Mouse (Mus musculus): Measurements from ENCODE around the gene Cdh13. TPM values are rescaled to one million over a fixed set of nuclear protein-coding genes. Genes with fewer than 3 reads are reported as not detected.

Gene Cdh13
- polyA plus RNA-seq (2015; fragmentation: Nextera tagmentation; extraction: Ambion mirVana), result 36.1 and 49.5 TPM in 2 replicates

DNA sequence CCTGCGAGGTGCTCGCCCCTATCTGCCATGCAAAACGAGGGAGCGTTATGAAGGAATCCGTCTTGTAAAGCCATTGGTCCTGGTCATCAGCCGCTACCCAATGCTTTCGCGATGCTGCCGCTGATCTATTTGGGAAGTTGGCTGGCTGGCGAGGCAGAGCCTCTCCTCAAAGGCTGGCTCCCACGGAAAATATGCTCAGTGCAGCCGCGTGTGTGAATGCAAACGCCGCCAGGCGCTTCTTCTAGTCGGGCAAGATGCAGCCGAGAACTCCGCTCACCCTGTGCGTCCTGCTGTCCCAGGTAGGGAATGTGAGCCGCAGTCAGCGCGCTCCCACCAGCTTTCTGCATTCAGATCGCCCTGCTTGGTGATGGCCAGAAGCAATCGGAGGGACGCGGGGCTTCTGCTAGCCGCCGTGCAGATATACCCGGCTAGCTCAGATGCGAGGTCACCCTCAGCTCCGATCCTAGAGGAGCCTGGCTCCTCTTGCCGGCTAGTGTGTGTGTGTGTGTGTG is at the start of gene Cdh13:
Gene Cdh13, plus strand, starts transcription at position 134 of the 512 bp plus-strand sequence.
- Histone ChIP-seq H3K9ac (peak within 1 kb of the TSS; percentile 70), H3K27me3 (peaks cover 28% of the 10 kb centered on the region)

DNA sequence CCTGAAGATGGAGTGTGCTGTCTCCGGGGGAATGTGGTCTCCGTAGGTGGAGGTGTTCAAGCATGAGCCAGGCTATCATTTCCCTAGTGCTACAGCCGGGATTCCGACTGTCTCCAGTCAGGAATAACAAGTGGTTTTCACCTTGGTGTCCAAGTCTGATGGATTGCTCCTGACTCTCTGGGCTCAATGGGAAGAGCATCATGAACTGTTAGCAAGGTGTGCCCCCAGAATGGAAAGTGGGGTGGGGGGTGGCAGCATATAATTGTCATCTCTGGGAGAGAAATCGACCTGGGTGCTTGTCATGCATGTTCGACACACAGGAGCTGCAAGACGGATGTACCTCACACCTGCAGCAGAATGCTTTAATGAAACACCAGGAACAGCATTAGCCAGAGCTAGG is 47.9 kb upstream of the Cdh13 start:
- Histone ChIP-seq H3K36me3 (ENCODE audit: poor library complexity, severe bottlenecking) (no peaks in the 10 kb centered on the region), H3K4me1 (no peaks in the 10 kb centered on the region), H3K9ac (no peak overlapping the region), H3K27ac (no peak overlapping the region), H3K4me3 (no peak overlapping the region), H3K4me2 (no peak overlapping the region), H3K27me3 (no peaks in the 10 kb centered on the region), H3K9me3 (replicated peaks) (no peaks in the 10 kb centered on the region)
- WGBS, result 92% methylated on average over 7 of the region's 7 CpGs
- ATAC-seq, result no peak

More for the DNA sequence above, at the start of gene Cdh13:
- WGBS, result under 1% methylated on average over 33 of the region's 33 CpGs
- peak within 1 kb of the TSS; percentile 45 for H3K27ac ChIP-seq
- peaks cover 26% of the 10 kb centered on the region for H3K4me1 ChIP-seq
- ATAC-seq, result peak; percentile 62
- peak within 1 kb of the TSS; percentile 83 for H3K4me2 ChIP-seq
- H3K36me3 ChIP-seq (ENCODE audit: poor library complexity, severe bottlenecking), result no peaks in the 10 kb centered on the region
- no peaks in the 10 kb centered on the region for H3K9me3 ChIP-seq (replicated peaks)
- H3K4me3 ChIP-seq, result peak within 1 kb of the TSS; percentile 53

DNA sequence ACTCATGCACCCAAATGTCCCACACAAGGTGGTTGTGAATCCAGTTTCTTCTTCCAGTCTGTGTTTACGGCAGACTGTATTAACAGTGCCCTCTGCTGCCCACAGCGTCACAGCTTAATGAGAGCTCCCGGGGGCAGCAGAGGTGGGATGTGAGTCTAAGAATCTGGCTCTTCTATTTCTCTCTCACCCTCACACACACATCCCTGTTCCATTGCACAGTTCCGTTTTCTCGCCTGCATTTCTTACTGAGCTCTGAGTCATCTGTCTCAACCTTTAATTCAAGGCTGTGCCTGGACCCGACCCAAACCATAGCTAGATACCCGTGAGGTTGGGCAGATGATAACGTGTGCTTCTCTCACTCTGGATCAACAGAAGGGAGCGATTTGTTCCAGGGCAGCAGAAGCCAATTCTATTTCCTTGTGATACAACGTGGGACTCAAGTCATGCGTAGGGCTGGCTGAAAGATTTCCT is 46.3 kb upstream of the Cdh13 start:
- WGBS, result 65% methylated on average over 11 of the region's 11 CpGs
- Histone ChIP-seq H3K4me1 (no peaks in the 10 kb centered on the region), H3K27ac (no peak overlapping the region), H3K36me3 (ENCODE audit: poor library complexity, severe bottlenecking) (no peaks in the 10 kb centered on the region), H3K27me3 (no peaks in the 10 kb centered on the region), H3K9me3 (replicated peaks) (no peaks in the 10 kb centered on the region), H3K4me3 (no peak overlapping the region), H3K4me2 (no peak overlapping the region), H3K9ac (no peak overlapping the region)
- no peak for ATAC-seq

DNA sequence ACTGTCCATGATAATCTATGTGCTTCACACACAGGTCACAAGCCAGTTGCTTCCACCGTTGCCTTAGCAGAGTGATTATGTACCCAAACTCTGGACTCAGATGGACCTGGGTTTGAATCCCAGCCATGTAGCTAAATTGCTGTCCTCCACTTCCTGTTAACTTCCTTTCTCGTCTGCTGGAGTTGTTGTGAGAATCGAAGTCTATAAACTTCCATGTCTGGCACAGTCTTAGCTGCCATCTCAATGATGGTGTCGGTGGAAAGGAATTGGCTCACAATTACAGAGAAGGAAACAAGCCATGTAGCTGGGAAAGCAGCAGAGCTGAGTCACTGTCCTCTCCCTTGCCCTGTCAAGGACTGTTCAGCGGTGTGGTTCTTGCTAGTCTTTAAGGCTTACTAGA is 45.4 kb upstream of the Cdh13 start:
- H3K27me3 ChIP-seq, result no peaks in the 10 kb centered on the region
- H3K4me1 ChIP-seq, result no peaks in the 10 kb centered on the region
- no peak overlapping the region for H3K27ac ChIP-seq
- no peaks in the 10 kb centered on the region for H3K36me3 ChIP-seq (ENCODE audit: poor library complexity, severe bottlenecking)
- no peak overlapping the region for H3K9ac ChIP-seq
- no peak overlapping the region for H3K4me2 ChIP-seq
- no peak for ATAC-seq
- H3K9me3 ChIP-seq (replicated peaks), result no peaks in the 10 kb centered on the region
- H3K4me3 ChIP-seq, result no peak overlapping the region
- 91% methylated on average over 5 of the region's 5 CpGs for WGBS

DNA sequence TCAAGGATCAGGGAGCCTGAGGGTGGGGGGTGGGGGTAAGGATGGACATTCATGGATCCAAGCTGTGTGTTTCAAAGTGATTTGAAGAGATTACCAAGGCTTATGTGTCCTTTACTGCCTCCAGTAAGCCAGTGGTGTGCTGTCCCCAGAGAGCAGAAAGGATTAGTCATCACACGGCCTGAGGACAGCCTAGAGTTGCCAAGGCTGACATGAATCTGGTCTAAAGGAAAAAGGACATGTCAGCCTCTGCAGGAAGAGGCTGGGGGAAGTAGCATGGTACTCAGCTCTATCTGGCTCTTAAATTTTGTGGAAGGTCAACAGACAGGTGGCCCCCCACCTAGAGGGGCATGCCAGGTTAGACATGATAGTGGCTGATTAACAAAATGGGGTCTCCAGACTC is 44.3 kb upstream of the Cdh13 start:
- no peaks in the 10 kb centered on the region for H3K27me3 ChIP-seq
- H3K9me3 ChIP-seq (replicated peaks), result no peaks in the 10 kb centered on the region
- no peak overlapping the region for H3K4me2 ChIP-seq
- H3K9ac ChIP-seq, result no peak overlapping the region
- H3K36me3 ChIP-seq (ENCODE audit: poor library complexity, severe bottlenecking), result no peaks in the 10 kb centered on the region
- H3K27ac ChIP-seq, result no peak overlapping the region
- no peaks in the 10 kb centered on the region for H3K4me1 ChIP-seq
- no peak for ATAC-seq
- H3K4me3 ChIP-seq, result no peak overlapping the region
- 75% methylated on average over 1 of the region's 1 CpGs for WGBS

DNA sequence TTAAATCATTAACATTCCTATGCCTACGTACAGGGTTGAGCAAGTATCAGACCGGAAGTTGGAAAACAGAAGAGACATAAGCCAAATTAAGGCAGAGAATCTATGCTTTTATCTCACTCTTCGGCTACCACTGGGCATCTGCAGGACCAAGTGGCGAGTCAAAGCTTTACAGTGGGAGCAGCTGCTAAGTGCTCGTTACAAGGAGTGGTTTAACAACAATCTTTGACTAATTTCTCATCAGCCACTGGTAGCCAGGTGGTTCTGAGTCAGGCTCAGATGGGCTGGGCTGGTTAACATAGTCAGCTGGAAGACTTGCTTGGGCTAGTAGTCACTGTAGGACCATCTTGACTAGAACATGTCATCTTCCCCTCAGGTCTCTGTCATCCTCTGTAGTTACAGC is 34.2 kb upstream of the Cdh13 start:
- Histone ChIP-seq H3K9ac (no peak overlapping the region), H3K9me3 (replicated peaks) (no peaks in the 10 kb centered on the region), H3K36me3 (ENCODE audit: poor library complexity, severe bottlenecking) (no peaks in the 10 kb centered on the region), H3K4me3 (no peak overlapping the region), H3K4me2 (no peak overlapping the region), H3K27me3 (no peaks in the 10 kb centered on the region), H3K4me1 (no peaks in the 10 kb centered on the region), H3K27ac (no peak overlapping the region)
- ATAC-seq, result no peak
- WGBS, result 79% methylated on average over 5 of the region's 5 CpGs

DNA sequence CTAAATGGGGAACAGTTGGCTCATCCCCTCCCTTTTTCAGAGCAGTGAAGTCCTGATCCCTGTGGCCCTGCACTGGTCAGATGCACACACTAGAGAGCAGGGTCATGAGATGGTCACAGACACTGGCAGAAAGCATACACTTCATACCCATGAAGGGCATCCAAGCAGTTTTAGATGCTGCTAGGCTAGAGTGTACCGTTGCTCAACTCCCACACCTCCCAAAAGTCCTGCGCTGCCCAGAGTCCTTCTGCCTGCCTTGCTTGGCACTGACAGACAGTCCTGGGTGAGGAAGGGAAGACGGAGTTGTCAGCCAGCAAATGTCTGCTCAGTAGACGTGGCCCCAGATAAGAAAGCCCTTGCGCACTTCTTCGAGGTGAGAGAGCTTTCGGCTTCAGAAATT is 33.6 kb upstream of the Cdh13 start:
- H3K4me1 ChIP-seq, result no peaks in the 10 kb centered on the region
- no peaks in the 10 kb centered on the region for H3K9me3 ChIP-seq (replicated peaks)
- no peak overlapping the region for H3K4me3 ChIP-seq
- H3K4me2 ChIP-seq, result no peak overlapping the region
- H3K36me3 ChIP-seq (ENCODE audit: poor library complexity, severe bottlenecking), result no peaks in the 10 kb centered on the region
- no peak overlapping the region for H3K27ac ChIP-seq
- no peak overlapping the region for H3K9ac ChIP-seq
- 90% methylated on average over 7 of the region's 7 CpGs for WGBS
- H3K27me3 ChIP-seq, result no peaks in the 10 kb centered on the region
- no peak for ATAC-seq

DNA sequence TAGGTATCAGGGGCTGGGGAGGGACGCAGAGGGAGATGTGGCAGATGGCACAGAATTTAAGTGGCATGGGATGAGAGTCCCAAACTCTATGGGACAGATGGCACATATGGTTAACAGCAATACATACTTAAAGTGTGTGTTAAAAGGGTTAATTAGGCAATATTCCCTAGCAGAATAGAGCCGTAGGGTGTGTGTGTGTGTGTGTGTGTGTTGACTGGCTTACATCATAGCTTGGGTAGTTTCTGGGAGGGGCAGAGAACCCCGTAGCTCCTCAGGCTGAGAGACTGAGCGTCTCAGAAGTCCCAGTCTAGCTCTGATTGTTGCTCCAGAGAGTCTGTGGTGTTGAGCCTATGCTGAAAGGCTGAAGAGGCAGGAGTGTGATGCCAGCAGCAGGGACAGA is 20.4 kb upstream of the Cdh13 start:
- WGBS, result 46% methylated on average over 4 of the region's 4 CpGs
- no peak overlapping the region for H3K4me3 ChIP-seq
- no peaks in the 10 kb centered on the region for H3K27me3 ChIP-seq
- H3K4me1 ChIP-seq, result no peaks in the 10 kb centered on the region
- H3K4me2 ChIP-seq, result no peak overlapping the region
- H3K9ac ChIP-seq, result no peak overlapping the region
- H3K27ac ChIP-seq, result peak overlapping the region; percentile 54
- H3K36me3 ChIP-seq (ENCODE audit: poor library complexity, severe bottlenecking), result no peaks in the 10 kb centered on the region
- ATAC-seq, result peak; percentile 87
- no peaks in the 10 kb centered on the region for H3K9me3 ChIP-seq (replicated peaks)

DNA sequence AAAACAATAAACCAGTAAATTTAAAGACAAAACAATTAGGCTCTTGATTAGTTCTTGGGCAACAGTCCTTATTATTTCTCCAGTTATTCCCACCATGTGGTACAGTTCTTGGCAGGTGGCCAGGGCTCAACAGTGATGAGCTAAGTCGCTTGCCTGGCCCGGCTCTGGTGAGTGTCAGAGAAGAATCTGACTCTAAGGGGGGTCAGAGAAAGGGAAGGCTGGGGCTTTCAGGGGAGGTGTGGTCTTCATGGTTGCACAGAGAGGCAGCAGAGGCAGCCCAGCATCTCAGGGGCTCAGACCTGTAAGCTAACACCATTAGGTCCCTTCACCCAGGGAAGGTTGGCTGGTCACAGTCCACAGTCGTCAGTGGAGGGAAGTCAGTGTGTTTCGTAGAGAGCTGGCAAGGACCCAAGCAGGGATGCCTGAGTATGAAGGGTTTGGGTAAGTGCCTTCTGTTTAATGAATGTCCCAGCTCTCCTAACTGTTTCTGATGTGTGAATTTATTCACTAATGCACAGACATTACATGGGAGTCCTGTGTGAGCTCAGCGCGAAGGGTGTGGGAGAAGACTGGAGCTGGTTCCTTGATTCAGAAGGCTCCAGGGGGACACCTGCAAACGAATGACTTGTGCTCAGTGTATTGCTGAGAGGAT is 12.7 kb upstream of the Cdh13 start:
- Histone ChIP-seq H3K4me2 (peak overlapping the region; percentile 25), H3K9ac (no peak overlapping the region), H3K36me3 (ENCODE audit: poor library complexity, severe bottlenecking) (no peaks in the 10 kb centered on the region), H3K27ac (peak overlapping the region; percentile 61), H3K4me1 (peaks cover 25% of the 10 kb centered on the region), H3K4me3 (no peak overlapping the region), H3K27me3 (no peaks in the 10 kb centered on the region), H3K9me3 (replicated peaks) (no peaks in the 10 kb centered on the region)
- peak; percentile 80 for ATAC-seq
- 30% methylated on average over 7 of the region's 7 CpGs for WGBS

DNA sequence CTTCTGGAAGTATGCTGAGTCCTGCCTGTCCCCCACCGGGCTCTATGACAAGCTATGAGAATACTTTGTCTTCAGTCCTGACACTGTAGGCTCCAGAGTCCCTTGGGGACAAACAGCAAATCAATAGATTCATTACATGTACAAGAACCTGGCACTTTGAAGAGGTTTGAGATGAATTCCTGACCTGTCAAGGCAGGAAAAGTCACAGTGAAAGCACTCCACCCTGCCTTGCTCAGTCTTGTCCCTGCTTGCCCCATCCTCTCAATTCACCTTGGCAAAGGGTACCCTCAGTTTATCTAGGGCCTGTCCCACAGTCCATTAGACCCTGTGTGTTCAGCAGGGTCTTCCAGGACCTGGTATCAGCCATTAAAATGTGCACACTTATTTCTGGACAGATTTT is 11.0 kb upstream of the Cdh13 start:
- H3K4me3 ChIP-seq, result no peak overlapping the region
- peaks cover 25% of the 10 kb centered on the region for H3K4me1 ChIP-seq
- WGBS, result 74% methylated on average over 1 of the region's 1 CpGs
- H3K36me3 ChIP-seq (ENCODE audit: poor library complexity, severe bottlenecking), result no peaks in the 10 kb centered on the region
- ATAC-seq, result no peak
- no peaks in the 10 kb centered on the region for H3K9me3 ChIP-seq (replicated peaks)
- no peak overlapping the region for H3K27ac ChIP-seq
- no peak overlapping the region for H3K9ac ChIP-seq
- H3K4me2 ChIP-seq, result no peak overlapping the region
- no peaks in the 10 kb centered on the region for H3K27me3 ChIP-seq

DNA sequence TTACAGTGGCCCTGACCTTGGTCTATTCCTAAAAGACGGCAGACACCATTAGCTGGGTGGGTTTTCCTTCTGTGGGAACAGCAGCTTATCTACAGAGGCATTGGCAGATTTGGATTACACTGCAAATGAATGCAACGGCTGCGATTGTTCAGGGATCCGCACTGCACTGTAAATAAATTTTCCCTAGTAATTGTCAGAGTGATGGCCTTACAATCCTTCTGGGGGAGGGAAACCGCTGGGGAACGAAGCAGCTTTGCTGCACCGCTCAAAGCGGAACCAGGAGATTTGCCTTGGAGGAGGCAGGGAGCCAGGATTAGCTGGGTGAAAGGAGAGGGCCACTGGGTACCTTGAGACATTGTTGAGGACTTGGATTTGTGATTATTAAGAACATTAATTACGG is 9.3 kb upstream of the Cdh13 start:
- Histone ChIP-seq H3K9ac (no peak overlapping the region), H3K36me3 (ENCODE audit: poor library complexity, severe bottlenecking) (no peaks in the 10 kb centered on the region), H3K4me3 (no peak overlapping the region), H3K4me1 (peaks cover 25% of the 10 kb centered on the region), H3K27ac (0 out of 2 replicates have a peak overlapping the region, but pooled peaks have one; percentile 8), H3K27me3 (no peaks in the 10 kb centered on the region), H3K9me3 (replicated peaks) (no peaks in the 10 kb centered on the region), H3K4me2 (no peak overlapping the region; the same call in 1 of the 2 replicates)
- ATAC-seq, result no peak
- WGBS, result 50% methylated on average over 9 of the region's 9 CpGs

DNA sequence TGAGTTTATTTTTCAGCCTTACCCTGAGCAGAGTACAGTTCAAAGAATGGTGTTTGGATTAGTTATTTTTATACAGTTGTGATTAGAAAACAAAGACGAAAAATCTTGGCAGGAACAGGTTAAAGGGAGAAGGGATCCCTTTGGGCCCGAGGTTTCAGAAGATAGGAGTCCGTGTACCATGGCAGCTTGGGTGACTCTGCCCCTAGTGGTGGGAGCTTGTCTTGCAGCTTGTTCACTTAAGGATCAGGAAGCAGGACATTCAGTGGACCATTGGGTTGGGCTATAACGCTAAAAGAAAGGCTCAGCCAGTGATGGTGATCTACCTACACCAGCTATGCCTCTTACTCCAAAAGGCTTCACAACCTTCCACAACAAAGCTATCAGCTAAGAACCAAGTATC is 8.8 kb upstream of the Cdh13 start:
- Histone ChIP-seq H3K9me3 (replicated peaks) (no peaks in the 10 kb centered on the region), H3K9ac (no peak overlapping the region), H3K27me3 (no peaks in the 10 kb centered on the region), H3K36me3 (ENCODE audit: poor library complexity, severe bottlenecking) (no peaks in the 10 kb centered on the region), H3K4me3 (no peak overlapping the region), H3K27ac (no peak overlapping the region), H3K4me2 (no peak overlapping the region), H3K4me1 (peaks cover 25% of the 10 kb centered on the region)
- 0 out of 2 replicates have a peak, but pooled peaks have one; percentile 17 for ATAC-seq
- WGBS, result 11% methylated on average over 4 of the region's 4 CpGs
